Mouse (Mus musculus): Measurements from ENCODE around the gene Zfp992. TPM values are rescaled to one million over a fixed set of nuclear protein-coding genes. Genes with fewer than 3 reads are reported as not detected.
A peak's percentile ranks its signal among the peaks of the same experiment; 100 is the strongest.
"Not testable (repeated sequence)": the region's sequence is repeated elsewhere in the genome, so short reads cannot be mapped to it uniquely, and the experiment has no call there.

Gene Zfp992
- polyA plus RNA-seq, 1 experiment from 2014 or later = 1.6 TPM

- not testable (repeated sequence) for H3K27me3 ChIP-seq (ENCODE audit: control insufficient read depth, insufficient read depth, low read depth, low read length); H3K9ac ChIP-seq (ENCODE audit: low read depth, low read length); H3K27ac ChIP-seq (ENCODE audit: low read length); H3K4me1 ChIP-seq (ENCODE audit: control insufficient read depth, low read depth, low read length); H3K4me2 ChIP-seq (ENCODE audit: low read depth, low read length); H3K36me3 ChIP-seq (ENCODE audit: control insufficient read depth, insufficient read depth); ATAC-seq (ENCODE audit: low read depth); H3K4me3 ChIP-seq (ENCODE audit: low read depth, low read length)
- WGBS (ENCODE audit: insufficient replicate concordance) = 58% methylated on average over 2 of the region's 2 CpGs
- peaks cover 12% of the 10 kb centered on the region; the same call in 1 of the 2 replicates for H3K9me3 ChIP-seq (replicated peaks; ENCODE audit: control insufficient read depth, low read length)
Measured at GRCm38 (mm10) chr4:146452576-146452975, 3.8 kb downstream of the Zfp992 start.

GRCm38 (mm10) chr4:146454170-146454569 lies 5.3 kb downstream of the Zfp992 start:
- not testable (repeated sequence) for H3K36me3 ChIP-seq (ENCODE audit: control insufficient read depth, insufficient read depth); H3K27me3 ChIP-seq (ENCODE audit: control insufficient read depth, insufficient read depth, low read depth, low read length); H3K4me2 ChIP-seq (ENCODE audit: low read depth, low read length); ATAC-seq (ENCODE audit: low read depth); H3K27ac ChIP-seq (ENCODE audit: low read length); H3K4me1 ChIP-seq (ENCODE audit: control insufficient read depth, low read depth, low read length); H3K4me3 ChIP-seq (ENCODE audit: low read depth, low read length); H3K9ac ChIP-seq (ENCODE audit: low read depth, low read length)
- WGBS (ENCODE audit: insufficient replicate concordance) = 42% methylated on average over 1 of the region's 1 CpGs
- peaks cover 12% of the 10 kb centered on the region; the same call in 1 of the 2 replicates for H3K9me3 ChIP-seq (replicated peaks; ENCODE audit: control insufficient read depth, low read length)

- Histone ChIP-seq H3K27ac (ENCODE audit: low read length) (no peak overlapping the region), H3K36me3 (ENCODE audit: control insufficient read depth, insufficient read depth) (no peaks in the 10 kb centered on the region), H3K4me2 (ENCODE audit: low read depth, low read length) (no peak overlapping the region), H3K4me1 (ENCODE audit: control insufficient read depth, low read depth, low read length) (no peaks in the 10 kb centered on the region), H3K9me3 (replicated peaks; ENCODE audit: control insufficient read depth, low read length) (peaks cover 12% of the 10 kb centered on the region; the same call in 1 of the 2 replicates), H3K9ac (ENCODE audit: low read depth, low read length) (no peak overlapping the region), H3K27me3 (ENCODE audit: control insufficient read depth, insufficient read depth, low read depth, low read length) (no peaks in the 10 kb centered on the region), H3K4me3 (ENCODE audit: low read depth, low read length) (no peak overlapping the region)
- WGBS (ENCODE audit: insufficient replicate concordance) = 29% methylated on average over 2 of the region's 2 CpGs
- peak; percentile 9; the same call in 1 of the 2 replicates for ATAC-seq (ENCODE audit: low read depth)
Measured at GRCm38 (mm10) chr4:146454896-146455295, 6.1 kb downstream of the Zfp992 start.

- H3K9ac ChIP-seq (ENCODE audit: low read depth, low read length) = no peak overlapping the region
- H3K9me3 ChIP-seq (replicated peaks; ENCODE audit: control insufficient read depth, low read length) = peaks cover 12% of the 10 kb centered on the region; the same call in 1 of the 2 replicates
- no peaks in the 10 kb centered on the region for H3K36me3 ChIP-seq (ENCODE audit: control insufficient read depth, insufficient read depth)
- peak; percentile 33 for ATAC-seq (ENCODE audit: low read depth)
- no peak overlapping the region for H3K27ac ChIP-seq (ENCODE audit: low read length)
- WGBS (ENCODE audit: insufficient replicate concordance) = 79% methylated on average over 7 of the region's 7 CpGs
- no peak overlapping the region for H3K4me2 ChIP-seq (ENCODE audit: low read depth, low read length)
- no peaks in the 10 kb centered on the region for H3K4me1 ChIP-seq (ENCODE audit: control insufficient read depth, low read depth, low read length)
- no peaks in the 10 kb centered on the region for H3K27me3 ChIP-seq (ENCODE audit: control insufficient read depth, insufficient read depth, low read depth, low read length)
- no peak overlapping the region for H3K4me3 ChIP-seq (ENCODE audit: low read depth, low read length)
Measured at GRCm38 (mm10) chr4:146455321-146455721, 6.5 kb downstream of the Zfp992 start.

- peaks cover 12% of the 10 kb centered on the region; the same call in 1 of the 2 replicates for H3K9me3 ChIP-seq (replicated peaks; ENCODE audit: control insufficient read depth, low read length)
- ATAC-seq (ENCODE audit: low read depth) = no peak
- no peaks in the 10 kb centered on the region for H3K36me3 ChIP-seq (ENCODE audit: control insufficient read depth, insufficient read depth)
Measured at GRCm38 (mm10) chr4:146456061-146456726, 7.4 kb downstream of the Zfp992 start.

GRCm38 (mm10) chr4:146457126-146457525 lies 8.3 kb downstream of the Zfp992 start:
- Histone ChIP-seq H3K9me3 (replicated peaks; ENCODE audit: control insufficient read depth, low read length) (peaks cover 12% of the 10 kb centered on the region; the same call in 1 of the 2 replicates), H3K27ac (ENCODE audit: low read length) (no peak overlapping the region), H3K4me2 (ENCODE audit: low read depth, low read length) (no peak overlapping the region), H3K27me3 (ENCODE audit: control insufficient read depth, insufficient read depth, low read depth, low read length) (no peaks in the 10 kb centered on the region), H3K4me3 (ENCODE audit: low read depth, low read length) (no peak overlapping the region), H3K9ac (ENCODE audit: low read depth, low read length) (no peak overlapping the region), H3K4me1 (ENCODE audit: control insufficient read depth, low read depth, low read length) (no peaks in the 10 kb centered on the region), H3K36me3 (ENCODE audit: control insufficient read depth, insufficient read depth) (no peaks in the 10 kb centered on the region)
- WGBS (ENCODE audit: insufficient replicate concordance) = 39% methylated on average over 2 of the region's 2 CpGs
- ATAC-seq (ENCODE audit: low read depth) = no peak

More at GRCm38 (mm10) chr4:146456061-146456726, 7.4 kb downstream of the Zfp992 start:
- no peak overlapping the region for H3K4me2 ChIP-seq (ENCODE audit: low read depth, low read length)
- H3K4me1 ChIP-seq (ENCODE audit: control insufficient read depth, low read depth, low read length) = no peaks in the 10 kb centered on the region
- no peak overlapping the region for H3K9ac ChIP-seq (ENCODE audit: low read depth, low read length)
- H3K27ac ChIP-seq (ENCODE audit: low read length) = no peak overlapping the region
- 56% methylated on average over 4 of the region's 4 CpGs for WGBS (ENCODE audit: insufficient replicate concordance)
- no peak overlapping the region for H3K4me3 ChIP-seq (ENCODE audit: low read depth, low read length)
- no peaks in the 10 kb centered on the region for H3K27me3 ChIP-seq (ENCODE audit: control insufficient read depth, insufficient read depth, low read depth, low read length)

- Histone ChIP-seq H3K4me2 (ENCODE audit: low read depth, low read length) (no peak overlapping the region), H3K36me3 (ENCODE audit: control insufficient read depth, insufficient read depth) (no peaks in the 10 kb centered on the region), H3K27me3 (ENCODE audit: control insufficient read depth, insufficient read depth, low read depth, low read length) (no peaks in the 10 kb centered on the region), H3K27ac (ENCODE audit: low read length) (no peak overlapping the region), H3K4me1 (ENCODE audit: control insufficient read depth, low read depth, low read length) (no peaks in the 10 kb centered on the region), H3K9ac (ENCODE audit: low read depth, low read length) (no peak overlapping the region), H3K9me3 (replicated peaks; ENCODE audit: control insufficient read depth, low read length) (peaks cover 12% of the 10 kb centered on the region; the same call in 1 of the 2 replicates), H3K4me3 (ENCODE audit: low read depth, low read length) (no peak overlapping the region)
- WGBS (ENCODE audit: insufficient replicate concordance) = 46% methylated on average over 1 of the region's 1 CpGs
- peak; percentile 12; the same call in 1 of the 2 replicates for ATAC-seq (ENCODE audit: low read depth)
Measured at GRCm38 (mm10) chr4:146457720-146458119, 8.9 kb downstream of the Zfp992 start.

GRCm38 (mm10) chr4:146459822-146460221 lies 11.0 kb downstream of the Zfp992 start:
- H3K9me3 ChIP-seq (replicated peaks; ENCODE audit: control insufficient read depth, low read length) = peaks cover 12% of the 10 kb centered on the region; the same call in 1 of the 2 replicates
- ATAC-seq (ENCODE audit: low read depth); H3K4me1 ChIP-seq (ENCODE audit: control insufficient read depth, low read depth, low read length); H3K9ac ChIP-seq (ENCODE audit: low read depth, low read length); H3K36me3 ChIP-seq (ENCODE audit: control insufficient read depth, insufficient read depth); H3K4me3 ChIP-seq (ENCODE audit: low read depth, low read length); H3K27ac ChIP-seq (ENCODE audit: low read length); H3K4me2 ChIP-seq (ENCODE audit: low read depth, low read length); H3K27me3 ChIP-seq (ENCODE audit: control insufficient read depth, insufficient read depth, low read depth, low read length): not testable (repeated sequence)
- WGBS (ENCODE audit: insufficient replicate concordance) = 60% methylated on average over 5 of the region's 5 CpGs

GRCm38 (mm10) chr4:146460685-146461084 lies 11.9 kb downstream of the Zfp992 start:
- not testable (repeated sequence) for H3K4me1 ChIP-seq (ENCODE audit: control insufficient read depth, low read depth, low read length); ATAC-seq (ENCODE audit: low read depth); H3K27ac ChIP-seq (ENCODE audit: low read length); H3K4me2 ChIP-seq (ENCODE audit: low read depth, low read length); H3K27me3 ChIP-seq (ENCODE audit: control insufficient read depth, insufficient read depth, low read depth, low read length); H3K36me3 ChIP-seq (ENCODE audit: control insufficient read depth, insufficient read depth); H3K4me3 ChIP-seq (ENCODE audit: low read depth, low read length); H3K9ac ChIP-seq (ENCODE audit: low read depth, low read length)
- 65% methylated on average over 5 of the region's 5 CpGs for WGBS (ENCODE audit: insufficient replicate concordance)
- H3K9me3 ChIP-seq (replicated peaks; ENCODE audit: control insufficient read depth, low read length) = peaks cover 12% of the 10 kb centered on the region
